Mouse (Mus musculus) T-helper 2 cell (primary cell): ENCODE results near the gene Gm3543.
"Not testable (repeated sequence)": the region's sequence is repeated elsewhere in the genome, so short reads cannot be mapped to it uniquely, and the experiment has no call there.

Experiments used
- in situ Hi-C: fragments of 300-600 bp; cut with MboI, MseI; formaldehyde crosslinking; loops from one replicate; pipeline ENCODE4 v1.15.1; 2025; ENCODE audit warnings: high pct_unique_total_duplicates

The Gm3543 gene

DNA sequence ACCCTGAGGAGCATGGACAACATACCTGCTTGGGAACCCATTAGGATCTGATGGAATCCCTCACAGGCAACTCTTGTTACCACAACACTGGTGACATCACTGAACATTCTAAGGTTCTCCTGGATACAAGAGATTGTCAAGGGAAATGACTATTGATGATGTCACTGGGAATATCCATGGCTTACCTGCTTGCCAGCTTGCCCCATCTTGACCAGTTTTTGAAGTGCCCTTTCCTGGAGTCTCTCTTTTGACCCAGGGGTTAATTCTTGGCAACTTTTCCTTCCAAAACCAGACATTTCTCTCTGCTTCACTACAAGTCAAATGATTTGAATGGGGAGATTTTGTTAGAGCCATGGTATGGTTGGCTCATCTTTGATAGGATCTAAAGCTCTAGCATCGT lies at the start of gene Gm3543:
Gene Gm3543 (minus strand): TSS at position 101 of the 400 bp plus-strand sequence.
- in situ Hi-C loops = loop anchor here (25.0 kb wide), 1 partner anchor 329 kb away; the partner anchor contains the start of gene Gm7995

GRCm38 (mm10) chr14:41968596-41968995 lies 14.5 kb downstream of the Gm3543 start:
- in situ Hi-C loops = loop anchor here (25.0 kb wide), 1 partner anchor 1619 kb away; the partner anchor contains the start of gene Gm17654

GRCm38 (mm10) chr14:41967827-41968226 lies 15.3 kb downstream of the Gm3543 start, which contains the start of gene Gm6401:
Gene Gm6401, minus strand, starts transcription at chr14:41967927.
- in situ Hi-C loops = loop anchor here (25.0 kb wide), 1 partner anchor 1619 kb away; the partner anchor contains the start of gene Gm17654

- in situ Hi-C loops = loop anchor here (25.0 kb wide), 1 partner anchor 1623 kb away; the partner anchor contains the start of gene Gm17654
These were observed 19.0 kb downstream of the Gm3543 start for GRCm38 (mm10) chr14:41964095-41964494.

GRCm38 (mm10) chr14:41943695-41944094 lies 39.4 kb downstream of the Gm3543 start, which contains the start of gene 1700024B05Rik:
Gene 1700024B05Rik, plus strand, starts transcription at chr14:41943995.
- in situ Hi-C loops = not testable (repeated sequence)
